Mouse (Mus musculus) testis, adult 2 months (tissue): Measurements from ENCODE around the gene Wdtc1.

Source experiments
- CTCF ChIP-seq: fragments of 200-500 bp; IDR thresholded peaks from 2 replicates; pipeline ENCODE4 v1.5.1; 2012; ENCODE audit warnings: low read depth, mild to moderate bottlenecking, inconsistent platforms, low read length, moderate library complexity; ENCODE audit not compliant: control insufficient read depth, insufficient read depth, insufficient replicate concordance
- POLR2A ChIP-seq: fragments of 200-500 bp; IDR thresholded peaks from 2 replicates; pipeline ENCODE4 v1.6.1; 2012; ENCODE audit warnings: low read depth, mild to moderate bottlenecking, inconsistent platforms, low read length, moderate library complexity; ENCODE audit not compliant: control insufficient read depth

DNA sequence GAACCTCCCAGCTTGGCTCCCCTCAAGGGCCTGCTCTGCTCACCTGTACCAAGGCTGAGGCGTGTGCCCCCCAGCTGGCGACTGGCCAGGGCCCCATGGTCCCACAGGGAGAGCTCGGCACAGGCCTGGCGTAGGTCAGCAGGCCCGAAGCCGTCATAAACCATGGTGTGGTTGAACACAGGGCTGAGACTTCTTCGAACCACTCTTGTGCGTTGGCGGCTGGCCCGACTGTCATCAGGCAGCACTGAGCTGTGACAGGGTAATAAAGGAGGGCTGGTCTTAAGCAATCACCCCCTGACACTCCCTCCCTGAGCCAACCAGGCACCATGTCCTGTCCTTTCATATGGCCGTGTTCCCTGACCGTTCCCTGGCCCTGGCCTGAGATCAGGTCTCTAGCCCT is 99.9 kb downstream of the Wdtc1 start:
- TF ChIP-seq POLR2A (no peak), CTCF (no peak)
